Mouse (Mus musculus) thymus, postnatal 4 days (tissue): ENCODE data around the gene Cacna1c.

Experiments used
- DNase-seq: peaks from one replicate; pipeline ENCODE4 v3.0.0; 2021

The Cacna1c gene

DNA sequence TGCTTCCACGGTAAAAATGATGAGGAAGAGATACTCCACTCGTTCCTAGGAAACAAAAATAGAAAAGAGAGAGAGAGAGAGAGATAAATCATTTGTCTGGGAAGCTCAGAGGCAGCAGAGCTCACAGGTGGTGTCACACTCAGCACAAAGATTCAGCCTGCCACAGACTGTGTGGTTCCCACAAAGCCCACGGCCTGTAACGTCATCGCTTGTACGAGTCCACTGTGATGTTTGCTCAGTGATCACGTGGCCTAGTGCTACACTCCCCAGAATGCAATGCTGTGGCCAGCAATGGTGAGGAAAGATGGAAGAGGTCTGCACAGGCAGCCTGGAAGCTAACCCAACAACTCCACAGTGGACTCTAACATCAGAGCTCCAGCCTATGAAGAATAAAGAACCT, 415.9 kb downstream of the Cacna1c start:
- no peak for DNase-seq

DNA sequence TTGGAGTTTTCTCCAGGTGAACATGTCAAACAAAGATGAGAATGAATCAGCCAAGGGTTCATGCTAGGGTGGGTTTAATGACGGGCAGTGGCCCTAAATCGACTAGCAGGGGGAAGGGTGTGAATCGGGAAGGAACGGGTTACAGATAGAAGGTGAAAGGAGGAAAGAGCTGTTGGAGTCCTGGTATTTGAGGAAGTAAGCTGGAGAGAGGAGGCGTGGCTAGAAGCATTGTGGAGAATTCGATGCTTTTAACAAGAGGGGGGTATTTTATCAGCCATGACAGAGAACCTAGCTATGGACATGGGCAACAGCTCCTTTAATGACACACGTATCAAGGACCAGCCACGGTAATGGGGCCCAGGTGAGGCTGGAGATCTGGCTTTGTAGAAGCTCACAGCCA, 417.0 kb downstream of the Cacna1c start:
- no peak for DNase-seq

DNA sequence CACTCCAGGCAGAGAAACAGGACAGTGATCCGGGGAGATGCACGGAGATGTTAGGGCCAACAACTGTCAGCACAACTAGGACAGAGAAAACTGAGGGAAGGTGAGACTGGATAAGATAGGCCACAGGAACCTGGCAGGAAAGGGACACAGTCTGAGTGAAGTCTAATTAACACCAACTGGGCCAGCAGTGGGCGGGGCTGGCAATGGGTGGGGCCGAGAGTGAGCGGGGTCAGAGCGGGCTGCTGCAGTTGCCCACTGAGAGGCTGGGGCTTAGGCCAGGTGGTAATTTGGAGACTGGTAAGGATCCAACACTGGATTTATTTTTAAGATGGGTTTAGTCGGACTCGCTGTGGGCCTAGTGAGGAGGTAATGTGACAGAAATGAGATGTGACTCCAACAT, 418.8 kb downstream of the Cacna1c start:
- no peak for DNase-seq

DNA sequence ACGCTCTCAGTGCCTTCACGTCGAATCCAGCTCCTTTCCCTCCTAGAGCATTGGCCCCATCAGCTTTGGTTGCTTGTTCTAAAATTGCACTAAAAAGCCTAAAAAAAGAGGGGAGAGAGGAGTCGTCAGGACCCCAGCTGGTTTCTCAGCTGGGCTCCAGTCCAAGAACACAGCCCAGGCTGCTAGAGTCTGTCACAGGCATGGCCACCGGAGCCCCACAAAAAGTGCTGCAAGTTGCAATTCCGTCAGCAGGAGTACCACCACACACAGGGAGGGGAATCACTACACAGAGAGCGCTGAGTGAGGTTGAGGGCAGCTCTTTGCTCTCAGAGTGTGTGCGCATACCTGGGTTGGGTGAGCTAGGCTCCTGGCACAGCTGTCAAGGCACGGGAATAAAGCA, 419.8 kb downstream of the Cacna1c start:
- no peak for DNase-seq

DNA sequence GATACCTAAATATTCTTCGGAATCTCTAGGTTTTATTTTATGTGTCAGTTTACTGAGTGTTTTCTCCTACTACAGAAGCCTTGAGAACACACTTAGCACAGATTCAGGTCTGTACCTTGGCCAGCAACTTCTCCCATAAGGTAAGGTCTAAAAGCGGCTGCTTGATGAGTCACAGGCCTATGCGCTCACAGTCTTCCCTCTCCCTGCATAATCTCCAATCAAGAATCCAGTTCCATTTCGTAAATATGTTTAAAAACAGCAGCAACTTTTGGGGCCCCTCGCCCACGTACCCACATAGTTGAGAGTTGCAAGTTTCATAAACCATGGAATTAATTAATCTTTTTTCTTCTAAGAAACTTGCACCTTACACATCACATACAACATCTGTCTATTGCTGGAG, 423.6 kb downstream of the Cacna1c start:
- no peak for DNase-seq

DNA sequence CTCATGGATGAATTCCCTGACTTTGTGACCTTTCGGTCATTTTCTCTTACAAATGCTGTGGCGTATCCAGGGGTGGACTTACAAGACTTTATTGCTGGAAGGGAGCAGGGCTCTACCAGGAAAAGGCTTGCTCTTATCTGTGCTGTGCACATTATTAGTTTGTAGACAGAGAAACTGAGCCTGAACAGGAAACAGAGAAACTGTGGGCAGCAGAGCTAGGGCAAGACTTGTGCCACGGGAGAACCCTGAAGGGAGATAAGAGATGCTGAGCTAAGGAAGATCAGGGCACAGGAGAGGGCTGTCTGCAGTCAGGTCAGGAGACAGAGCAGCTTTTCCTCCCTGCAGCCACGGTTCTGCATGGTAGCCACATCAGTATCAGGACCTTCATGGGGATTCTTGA, 425.1 kb downstream of the Cacna1c start:
- no peak for DNase-seq

DNA sequence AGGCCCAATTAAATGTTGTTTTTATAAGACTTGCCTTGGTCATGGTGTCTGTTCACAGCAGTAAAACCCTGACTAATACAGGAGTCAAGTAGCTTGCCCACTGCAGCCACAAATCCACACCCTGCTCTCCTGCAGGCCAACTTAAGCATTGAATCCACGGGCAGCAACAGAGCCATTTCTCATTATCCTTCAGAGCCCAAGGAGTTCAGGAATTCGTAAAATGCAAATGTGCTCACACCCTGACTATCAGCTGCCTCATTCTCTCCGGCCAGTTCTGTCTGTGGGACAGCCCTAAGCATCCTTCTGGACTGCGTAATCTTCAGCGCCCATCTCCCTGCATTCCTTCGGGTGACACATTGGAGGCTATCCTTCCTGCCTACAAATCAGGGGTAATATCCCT, 425.8 kb downstream of the Cacna1c start:
- DNase-seq, result no peak

DNA sequence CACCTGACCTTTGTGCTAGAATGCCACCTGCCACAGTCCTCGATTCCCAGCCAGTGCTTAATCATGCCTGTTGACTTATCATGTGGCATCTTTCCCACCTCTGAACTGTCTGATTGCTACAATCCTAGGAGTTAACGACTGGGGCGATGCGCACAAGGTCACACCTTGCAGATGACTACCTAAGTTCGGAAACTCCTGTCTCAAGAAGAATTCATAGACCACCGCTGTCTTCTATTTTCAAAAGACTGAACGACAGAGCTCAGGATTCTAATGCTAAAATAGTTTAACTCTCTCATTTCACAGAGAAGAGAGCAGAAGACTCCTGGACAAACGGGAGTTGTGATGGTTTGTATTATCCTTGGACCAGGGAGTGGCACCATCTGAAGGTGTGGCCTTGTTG, 426.4 kb downstream of the Cacna1c start:
- DNase-seq, result no peak

DNA sequence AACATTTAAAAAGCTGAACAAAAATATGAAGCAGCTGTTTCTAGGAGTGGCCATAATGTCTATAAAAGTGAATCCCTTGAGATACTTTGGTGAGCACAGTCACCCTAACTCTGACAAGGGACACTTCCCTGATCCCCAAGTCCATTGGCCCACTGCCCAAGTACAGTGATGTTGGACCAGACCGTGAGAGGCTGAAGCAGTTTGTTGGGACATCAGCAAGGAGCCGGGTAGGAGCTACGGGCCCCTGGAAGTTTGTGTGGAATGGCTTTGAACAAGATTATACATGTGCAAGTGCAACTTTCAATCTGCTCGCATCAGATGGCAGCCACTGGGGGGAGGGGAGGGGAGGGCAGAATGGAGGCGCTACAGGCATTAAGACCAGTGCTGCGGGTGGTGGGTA, 428.5 kb downstream of the Cacna1c start:
- DNase-seq, result no peak

DNA sequence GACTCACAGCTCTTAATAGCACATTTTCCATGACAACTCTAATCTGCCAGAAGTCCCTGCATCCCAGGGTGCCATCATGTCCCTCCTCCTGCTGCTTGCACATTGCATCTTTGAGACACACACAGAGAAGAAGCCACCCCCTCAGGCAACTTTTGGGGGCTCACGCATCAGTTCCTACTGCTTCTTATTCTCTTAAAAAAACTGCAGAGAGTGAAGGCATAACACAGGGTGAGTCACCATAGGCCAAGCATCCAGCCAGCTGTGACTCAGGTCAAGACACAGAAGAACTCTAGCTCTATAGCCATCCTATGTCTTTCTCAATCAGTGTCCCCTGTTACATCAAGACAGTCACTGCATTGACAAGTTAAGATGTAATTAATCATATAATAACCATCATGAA, 431.0 kb downstream of the Cacna1c start:
- DNase-seq, result no peak

DNA sequence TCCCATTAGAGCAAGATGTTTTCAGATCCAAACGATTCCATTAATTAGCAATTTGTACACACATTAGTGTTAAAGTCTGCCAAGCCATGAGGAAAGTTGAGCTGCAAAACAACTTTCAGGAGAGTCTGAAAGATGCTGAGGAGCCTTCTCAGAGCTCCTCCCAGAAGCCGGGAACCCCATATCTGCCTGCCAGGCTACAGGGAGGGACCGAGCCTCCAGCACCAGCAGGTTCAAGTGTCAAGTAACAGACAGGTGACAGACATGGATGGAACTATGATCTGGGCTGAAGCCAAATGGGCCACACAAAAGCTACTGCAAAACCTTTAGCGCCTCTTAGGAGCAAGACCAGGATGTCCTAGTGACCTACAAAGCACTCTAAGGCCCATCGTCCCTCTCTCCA, 437.2 kb downstream of the Cacna1c start:
- DNase-seq, result no peak

DNA sequence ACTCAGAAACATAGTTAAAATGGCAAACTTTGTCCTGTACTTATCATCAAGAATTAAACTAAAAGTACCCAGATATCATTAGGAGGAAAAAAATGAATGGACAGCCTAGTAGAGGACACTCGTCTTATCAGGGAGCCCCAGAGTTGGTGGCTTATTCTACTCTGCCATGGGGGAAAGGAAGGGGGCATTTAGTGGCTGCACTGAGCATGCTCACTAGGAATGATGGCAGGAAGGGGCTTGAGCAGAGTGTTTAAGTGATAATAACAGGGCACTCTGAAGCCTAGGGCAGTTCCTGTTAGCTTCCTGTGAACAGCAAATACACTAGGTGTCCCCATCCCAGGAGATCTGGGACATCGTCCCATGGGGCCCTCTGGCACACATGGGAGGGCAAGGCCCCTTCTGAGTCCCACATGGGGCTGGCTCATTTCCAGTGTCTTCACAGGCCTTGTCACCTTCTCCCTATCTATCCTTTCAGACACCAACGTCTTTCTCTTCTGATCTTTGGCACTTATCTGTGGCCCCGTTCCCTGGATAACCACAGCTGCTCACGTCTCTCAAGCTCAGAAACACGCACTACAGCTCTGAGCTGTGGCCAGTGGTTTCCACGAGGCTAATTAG, 437.8 kb downstream of the Cacna1c start:
- no peak for DNase-seq

DNA sequence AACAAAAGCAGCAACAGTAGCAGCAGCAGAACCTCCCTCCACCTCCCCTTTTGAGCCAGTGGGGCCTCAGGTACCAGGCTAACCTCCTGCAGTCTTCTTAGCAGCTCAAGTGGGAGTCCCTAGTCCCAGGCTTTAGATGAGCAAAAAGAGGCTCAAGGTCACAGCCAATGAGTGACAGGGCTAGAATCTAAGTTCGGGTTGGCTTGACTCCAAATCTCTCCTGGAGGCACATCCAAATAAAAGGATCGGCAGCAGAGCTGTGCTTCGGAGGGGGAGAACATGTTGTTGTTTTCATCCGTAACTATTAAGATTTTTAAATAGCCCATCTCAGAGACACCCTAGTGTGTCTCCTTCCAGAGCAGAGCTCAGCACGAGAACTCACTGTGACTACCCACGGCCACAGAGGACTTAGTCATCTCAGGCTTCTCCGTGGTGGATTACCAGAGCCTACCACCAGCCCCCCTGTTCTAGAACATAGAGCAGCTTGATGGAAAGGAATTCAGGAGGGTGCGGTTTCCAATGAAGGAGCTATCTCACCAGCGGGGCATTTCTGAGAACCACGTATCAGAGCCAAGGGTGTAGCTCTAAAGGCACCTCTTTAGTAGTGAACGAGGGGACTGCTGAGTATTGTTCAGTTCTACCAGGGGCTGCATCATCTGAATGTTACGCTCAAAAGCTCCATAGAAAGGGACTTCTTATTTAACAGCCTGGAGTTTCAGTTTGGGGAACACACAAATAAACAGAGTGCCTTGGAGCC, 438.5 kb downstream of the Cacna1c start:
- no peak for DNase-seq

DNA sequence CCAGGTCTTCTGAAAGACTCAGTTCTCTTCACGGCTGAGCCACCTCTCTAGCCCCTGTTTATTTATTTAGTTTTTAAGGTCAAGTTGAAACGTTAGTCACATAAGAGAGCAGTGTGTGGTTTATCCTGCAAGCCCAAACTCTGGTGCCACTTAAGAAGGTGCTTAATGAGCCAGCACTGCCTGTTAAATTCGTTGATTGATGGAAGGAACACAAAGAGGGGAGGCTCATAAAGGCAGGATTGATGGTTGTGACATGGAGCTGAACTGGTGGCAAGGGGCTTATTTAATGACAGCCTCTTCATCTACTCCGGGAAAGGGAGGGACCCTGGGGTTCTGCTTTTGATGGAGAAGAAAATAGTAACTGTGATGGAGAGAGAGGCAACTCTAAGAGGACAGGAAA, 439.7 kb downstream of the Cacna1c start:
- no peak for DNase-seq

DNA sequence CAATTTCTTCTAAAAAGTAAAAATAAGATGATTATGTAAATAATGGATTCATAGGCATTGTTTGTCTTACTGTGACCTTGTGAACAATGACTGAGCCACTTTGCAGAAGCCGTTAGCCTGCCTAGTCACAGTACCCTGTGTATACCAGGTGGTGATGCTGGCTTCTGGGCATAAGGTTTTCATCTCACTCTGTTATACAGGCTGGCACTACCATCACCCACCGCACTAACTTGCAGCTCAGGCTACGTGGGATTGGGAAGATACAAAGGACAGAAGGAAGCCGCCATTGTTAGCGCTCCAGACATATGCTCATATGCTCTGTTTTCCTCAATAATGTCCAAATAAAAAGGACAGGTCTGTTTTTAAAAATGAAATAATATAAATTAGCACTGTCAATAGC, 440.4 kb downstream of the Cacna1c start:
- no peak for DNase-seq

DNA sequence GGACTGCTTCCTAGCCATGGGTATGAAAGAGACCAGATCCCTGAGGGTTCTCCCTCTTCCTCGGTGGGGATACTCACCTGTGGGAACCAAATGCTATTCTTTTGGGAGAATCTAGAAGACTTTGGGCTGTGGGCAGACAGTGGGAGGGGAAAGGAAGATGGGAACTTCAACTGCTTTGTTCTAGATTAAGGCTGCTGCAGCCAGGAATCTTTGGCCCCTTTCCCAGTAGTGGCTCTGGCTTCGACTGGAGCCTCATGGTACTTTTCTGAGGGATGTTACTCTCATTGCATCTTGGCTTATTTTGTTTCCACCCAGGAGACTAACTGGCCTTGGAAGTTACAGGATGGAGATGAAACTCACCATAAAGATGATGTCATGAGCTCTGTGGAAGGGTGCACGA, 441.8 kb downstream of the Cacna1c start:
- no peak for DNase-seq

DNA sequence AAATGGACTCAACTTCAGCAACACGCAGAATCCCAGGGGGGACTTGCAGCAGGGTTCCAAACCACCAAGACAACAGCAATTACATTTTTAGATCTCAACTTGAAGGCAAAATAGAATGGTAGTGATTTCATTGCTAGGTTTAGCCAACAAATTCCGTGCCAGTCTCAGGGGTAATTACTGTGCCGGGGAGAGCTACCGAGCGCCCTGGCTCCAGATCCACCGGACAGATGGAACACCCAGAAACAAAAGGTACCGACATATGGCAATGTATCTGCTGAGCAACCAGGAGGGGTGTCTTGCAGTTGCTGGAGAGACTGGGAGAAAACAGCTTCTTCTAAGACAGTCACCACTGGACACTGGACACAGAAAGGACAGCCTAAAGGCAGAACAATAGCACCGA, 442.4 kb downstream of the Cacna1c start:
- DNase-seq, result no peak

DNA sequence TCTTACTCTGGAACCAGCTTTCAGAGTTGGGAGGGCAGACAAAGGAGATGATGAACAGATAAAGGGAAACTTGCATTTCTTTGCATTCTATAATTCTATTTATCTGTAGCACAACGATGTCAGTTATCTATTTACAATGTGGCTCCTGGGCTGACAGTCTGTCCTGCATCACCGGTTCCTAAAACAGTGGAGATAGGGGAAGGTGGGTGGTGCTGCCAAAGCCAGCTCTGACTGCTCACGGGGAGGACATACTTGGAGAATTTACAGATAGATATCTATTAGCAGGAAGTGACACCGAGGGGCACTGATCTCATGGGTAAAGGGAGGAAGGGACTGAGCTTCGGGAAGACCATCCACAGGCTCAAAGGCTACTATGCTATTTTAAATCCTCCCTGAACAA, 443.2 kb downstream of the Cacna1c start:
- DNase-seq, result no peak

DNA sequence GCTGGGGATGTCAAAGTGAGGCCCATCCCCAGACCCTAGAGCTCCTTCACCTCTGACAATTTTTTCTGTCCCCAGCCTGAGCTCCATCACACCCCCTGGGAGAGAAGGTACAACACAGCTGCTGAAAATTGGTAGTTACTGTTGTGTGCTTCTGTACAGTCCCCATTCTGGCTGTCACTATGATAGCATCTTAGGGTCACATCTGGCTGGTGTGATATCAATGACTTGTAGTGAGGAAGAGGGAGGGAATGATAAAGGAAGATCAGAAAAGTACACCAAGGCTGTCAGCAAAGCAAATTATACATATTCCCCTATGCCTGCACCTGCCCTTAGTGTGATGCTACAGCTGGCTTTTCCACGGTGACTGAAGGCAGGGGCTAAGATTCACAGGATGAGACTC, 446.9 kb downstream of the Cacna1c start:
- no peak for DNase-seq

DNA sequence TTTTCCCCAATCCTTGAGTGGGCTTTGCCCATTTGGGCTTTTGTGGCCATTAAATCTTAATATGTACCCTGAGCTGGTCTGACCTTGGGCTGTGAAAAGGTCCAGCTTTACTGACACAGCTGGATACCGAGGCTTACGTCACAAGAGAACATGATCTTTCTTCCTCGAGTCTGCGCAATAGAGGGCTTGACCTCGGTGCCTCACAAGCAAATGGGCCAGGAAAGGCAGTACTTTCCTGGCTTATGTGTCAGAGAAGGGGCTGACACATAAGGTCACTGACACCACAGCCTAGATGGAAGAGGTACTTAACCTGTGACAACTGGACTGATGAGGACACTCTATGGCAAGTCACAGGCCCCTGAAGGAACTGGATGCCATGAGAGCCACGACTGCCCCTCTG, 453.5 kb downstream of the Cacna1c start:
- no peak for DNase-seq

DNA sequence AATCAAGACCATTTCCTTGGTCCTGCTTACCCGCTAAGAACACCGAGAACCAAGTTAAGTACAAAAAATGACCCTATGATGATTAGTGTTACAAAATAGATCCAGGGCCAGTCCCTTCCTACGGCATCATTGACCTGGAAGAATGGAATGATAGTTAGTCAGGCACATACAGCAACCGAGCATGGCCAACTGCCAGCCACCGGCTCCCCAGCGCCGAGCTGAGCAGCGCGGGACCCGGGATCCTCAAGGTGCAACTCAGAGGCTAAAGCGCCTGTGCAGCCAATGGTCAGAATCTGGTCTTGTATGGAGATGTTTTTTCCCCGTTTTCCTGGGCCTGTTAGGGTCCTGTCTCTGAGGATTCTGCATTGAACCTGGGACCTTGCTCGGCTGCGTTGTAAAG, 454.4 kb downstream of the Cacna1c start:
- no peak for DNase-seq

DNA sequence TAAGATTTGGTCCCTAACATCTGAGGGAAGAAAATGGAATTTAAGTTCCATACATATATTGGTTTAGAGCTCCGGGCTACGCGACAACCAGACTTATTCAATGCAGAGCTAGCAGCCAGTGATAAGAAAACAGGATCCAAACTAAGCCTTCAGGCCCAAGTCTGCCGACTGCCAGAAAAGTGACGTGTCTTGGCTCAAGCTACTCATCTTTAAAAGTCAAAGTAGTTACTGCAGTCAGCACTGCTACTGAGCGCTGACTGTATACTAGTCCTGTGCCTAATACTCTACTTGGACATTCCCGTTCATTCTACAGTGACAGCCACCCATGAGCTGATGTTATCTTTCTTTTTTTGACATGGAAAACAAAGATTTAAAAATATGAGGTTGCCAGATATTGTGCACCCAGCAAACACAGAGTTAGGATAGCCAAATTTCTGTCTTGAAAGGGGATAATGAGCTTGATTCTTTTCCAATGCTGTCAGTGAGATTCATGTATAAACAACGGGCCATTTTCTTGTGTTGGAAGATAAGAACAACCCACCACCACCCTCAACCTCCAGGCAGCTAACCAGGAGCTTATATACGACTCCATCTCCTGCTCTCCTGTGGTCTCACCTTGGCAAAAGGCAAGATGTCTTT, 456.1 kb downstream of the Cacna1c start:
- DNase-seq, result no peak

DNA sequence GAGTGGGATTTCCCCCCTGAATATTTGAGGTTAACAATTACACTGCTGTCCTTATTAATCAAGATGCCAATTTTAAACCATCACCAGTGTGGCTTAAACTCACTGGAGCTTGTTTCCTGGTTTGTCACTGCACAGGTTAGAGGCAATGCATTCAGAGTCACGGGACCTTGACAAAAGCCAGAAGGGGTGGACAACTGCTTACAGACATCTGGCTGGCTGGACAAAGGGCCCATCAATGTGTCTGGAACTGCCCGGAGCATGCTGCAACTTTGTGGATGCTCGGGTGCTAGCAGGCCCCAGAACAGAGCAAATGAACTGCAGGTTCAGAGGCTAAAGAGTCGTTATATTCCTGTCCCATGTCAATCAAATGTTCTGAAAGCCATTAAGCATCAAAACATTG, 456.9 kb downstream of the Cacna1c start:
- DNase-seq, result no peak

DNA sequence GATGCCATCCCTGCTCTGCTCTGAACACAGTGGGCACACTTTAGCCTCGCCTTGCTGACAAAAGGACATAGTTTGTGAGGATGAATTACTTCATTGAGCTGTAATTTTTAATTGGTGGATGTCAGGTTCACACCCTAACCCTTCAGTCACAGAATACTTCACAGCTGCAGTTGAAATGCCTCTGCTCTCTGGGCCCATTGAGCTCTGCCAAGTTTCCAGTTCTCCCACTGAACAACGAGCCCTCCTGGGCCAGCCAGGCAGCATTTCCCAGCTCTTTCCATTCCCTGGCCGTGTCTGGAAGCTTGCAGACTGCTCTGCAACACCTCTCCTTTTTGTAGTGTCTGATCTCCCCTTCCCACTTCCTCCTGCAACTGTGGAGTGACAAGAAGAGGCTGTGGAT, 457.6 kb downstream of the Cacna1c start:
- no peak for DNase-seq

DNA sequence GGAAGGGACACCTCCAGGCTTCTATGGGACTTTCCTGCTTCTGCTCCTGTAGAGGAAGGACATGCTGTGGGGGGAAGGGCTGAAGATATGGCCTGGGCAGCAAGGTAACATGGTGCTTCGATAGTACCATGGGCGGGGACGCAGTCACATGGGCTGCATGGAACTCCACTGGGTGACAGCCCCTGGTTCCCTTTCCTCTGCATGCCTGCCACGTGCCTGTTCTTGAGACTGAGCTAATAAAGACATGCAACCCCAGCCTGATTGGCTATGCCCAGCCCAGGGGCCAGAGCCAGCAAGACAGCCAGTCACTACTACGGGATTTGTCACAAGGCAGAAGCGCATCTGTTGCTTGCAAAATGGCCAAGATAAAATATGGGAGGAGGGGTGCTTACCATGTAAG, 459.1 kb downstream of the Cacna1c start:
- DNase-seq, result no peak
